Mouse (Mus musculus) spleen, adult 2 months (tissue): ENCODE data around the gene Hoxa2.

ENCODE experiments used
- CTCF ChIP-seq: fragments of 200-500 bp; IDR thresholded peaks from 2 replicates; pipeline ENCODE4 v1.5.1; 2011; ENCODE audit warnings: mild to moderate bottlenecking, inconsistent platforms; ENCODE audit not compliant: insufficient read depth, insufficient read length, insufficient replicate concordance; ENCODE audit errors: extremely low read depth
- POLR2A ChIP-seq: fragments of 200-500 bp; IDR thresholded peaks from 2 replicates; pipeline ENCODE4 v1.6.1; 2011; ENCODE audit warnings: low read depth, low read length, inconsistent platforms

DNA sequence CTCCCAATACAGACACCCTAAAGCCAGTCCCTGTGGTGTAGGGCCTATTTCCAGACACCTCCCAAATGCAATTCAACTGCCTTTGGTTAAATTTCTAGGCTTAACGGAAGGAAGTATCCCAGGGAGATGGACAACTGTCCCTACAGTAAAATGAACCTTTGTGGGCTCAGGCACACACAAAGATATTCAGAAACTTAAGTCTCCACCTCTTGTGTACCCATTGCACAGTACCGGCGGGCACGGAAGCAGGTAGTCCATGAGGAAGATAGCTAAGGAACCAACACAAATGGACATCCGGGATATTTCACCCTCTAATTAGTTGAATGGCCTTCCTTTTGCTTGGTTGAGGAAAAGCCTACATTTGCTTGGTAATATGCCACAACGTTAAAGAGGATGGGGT lies 11.8 kb upstream of the Hoxa2 start:
- no peak for TF ChIP-seq POLR2A
- no peak for TF ChIP-seq CTCF
